Mouse (Mus musculus): ENCODE data around the gene Gapdh. TPM values are rescaled to one million over a fixed set of nuclear protein-coding genes. Genes with fewer than 3 reads are reported as not detected.

The Gapdh gene
- polyA plus RNA-seq (2012; rRNA removed), result 1,160 and 1,333 TPM in 2 replicates

DNA sequence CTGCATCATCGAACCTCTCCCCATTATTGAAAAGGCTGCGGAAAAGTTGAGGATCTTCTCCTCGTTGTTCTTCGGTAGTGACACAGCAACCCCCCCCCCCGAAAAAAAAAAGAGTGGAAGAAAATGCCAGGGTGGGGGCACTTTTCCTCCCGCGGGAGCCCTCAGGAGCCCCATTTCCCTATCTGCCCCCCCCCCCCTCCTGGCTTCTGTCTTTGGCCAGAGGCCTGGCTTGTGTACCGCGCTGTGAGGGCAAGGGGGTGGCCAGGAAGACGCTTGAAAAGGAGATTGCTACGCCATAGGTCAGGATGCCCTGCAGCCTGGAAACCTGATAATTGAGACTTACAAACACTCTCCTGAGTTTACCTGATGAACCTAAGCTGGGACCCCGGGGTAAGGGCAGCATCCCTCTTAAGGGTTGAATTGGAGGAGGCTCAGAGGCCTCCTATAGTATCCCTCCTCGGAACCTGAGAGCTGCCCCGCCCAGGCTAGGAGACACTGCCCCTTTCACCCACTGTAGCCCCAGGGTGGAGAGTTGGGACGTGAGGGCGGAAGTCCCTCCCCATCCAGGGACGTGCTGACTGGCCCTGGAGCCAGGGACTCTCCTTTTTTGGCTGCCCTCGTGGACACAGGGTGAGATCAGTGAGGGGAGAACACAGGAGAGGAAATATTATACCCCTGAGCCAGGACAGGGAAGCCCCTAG is at the start of gene Gapdh:
Gene Gapdh (minus strand): TSS at position 417 of the 701 bp plus-strand sequence.
- no peak for DNase-seq (ENCODE audit: low read depth in 1 of 2, low spot score in 2 of 2)
- TF ChIP-seq CTCF (IDR thresholded peaks at IDR 0.05; ENCODE audit: extremely low read depth, insufficient read depth, insufficient read length, insufficient replicate concordance) (no peak), POLR2A (IDR thresholded peaks at IDR 0.05; ENCODE audit: low read depth, low read length) (no peak)
- peaks cover 10% of the 10 kb centered on the region; the same call in 1 of the 2 replicates for H3K4me1 ChIP-seq (ENCODE audit: control insufficient read depth, insufficient read depth, insufficient read length)
- H3K4me3 ChIP-seq (ENCODE audit: extremely low read depth, insufficient read depth, insufficient read length), result peak within 1 kb of the TSS; percentile 87
- peak within 1 kb of the TSS; percentile 67 for H3K27ac ChIP-seq (ENCODE audit: insufficient read depth, low read length)
- 6% methylated on average over 18 of the region's 18 CpGs for WGBS
- H3K36me3 ChIP-seq (ENCODE audit: control insufficient read depth, insufficient read depth, low read length), result peaks cover 13% of the 10 kb centered on the region
- no peaks in the 10 kb centered on the region for H3K27me3 ChIP-seq (ENCODE audit: control insufficient read depth, insufficient read depth, low read length)

DNA sequence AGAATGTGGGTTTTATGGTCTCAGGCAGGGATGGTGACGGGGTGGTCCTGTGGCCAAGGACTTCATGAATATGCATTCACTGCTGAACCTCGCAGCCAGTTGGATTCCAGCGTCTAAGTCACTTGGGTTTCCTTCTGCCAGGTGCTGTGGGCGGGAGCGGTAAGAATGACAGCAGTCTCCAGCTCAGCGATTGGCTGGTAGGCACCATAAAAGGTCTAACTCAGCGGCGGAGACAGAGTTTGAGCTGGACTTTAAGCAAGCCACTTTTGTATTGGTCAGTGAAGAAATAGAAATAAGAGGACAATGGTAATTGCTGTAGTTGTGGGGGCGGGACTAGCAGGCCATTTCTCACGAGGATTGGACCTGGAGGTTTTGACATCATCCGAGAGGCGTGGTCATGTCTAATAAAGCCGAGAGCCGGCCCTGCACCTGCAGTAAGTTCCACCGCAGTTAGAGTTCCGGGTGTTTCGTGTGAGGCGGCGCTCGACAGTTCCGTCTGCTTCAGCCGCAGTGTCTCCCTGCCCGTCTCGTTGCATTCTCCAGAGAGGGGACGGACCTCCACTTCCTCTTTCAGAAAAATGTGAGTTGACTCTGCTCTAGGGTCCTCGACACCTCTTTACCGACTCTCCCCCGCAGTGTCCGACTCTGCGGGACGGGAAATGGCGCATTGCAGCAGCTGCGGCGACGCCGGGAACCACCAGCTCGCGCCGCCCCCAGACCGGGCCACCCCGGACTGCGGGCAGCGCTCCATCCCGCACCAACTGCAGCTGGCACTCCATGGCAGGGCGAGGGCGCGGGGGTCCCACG is 49.1 kb upstream of the Gapdh start, which contains the start of gene Vamp1:
Gene Vamp1 (plus strand): TSS at position 404 of the 807 bp plus-strand sequence.
- H3K36me3 ChIP-seq (ENCODE audit: control insufficient read depth, insufficient read depth, low read length), result peaks cover 12% of the 10 kb centered on the region
- H3K4me1 ChIP-seq (ENCODE audit: control insufficient read depth, insufficient read depth, insufficient read length), result peaks cover 8% of the 10 kb centered on the region; the same call in 1 of the 2 replicates
- peak; percentile 94 to 98 for DNase-seq (ENCODE audit: low read depth in 1 of 2, low spot score in 2 of 2)
- 1% methylated on average over 48 of the region's 48 CpGs for WGBS
- peak within 1 kb of the TSS; percentile 97 for H3K27ac ChIP-seq (ENCODE audit: insufficient read depth, low read length)
- H3K4me3 ChIP-seq (ENCODE audit: extremely low read depth, insufficient read depth, insufficient read length), result peak within 1 kb of the TSS; percentile 85
- TF ChIP-seq CTCF (IDR thresholded peaks at IDR 0.05; ENCODE audit: extremely low read depth, insufficient read depth, insufficient read length, insufficient replicate concordance) (no peak), POLR2A (IDR thresholded peaks at IDR 0.05; ENCODE audit: low read depth, low read length) (peak; percentile 94)
- H3K27me3 ChIP-seq (ENCODE audit: control insufficient read depth, insufficient read depth, low read length), result no peaks in the 10 kb centered on the region

GRCm38 (mm10) chr6:125213715-125214114 is 47.4 kb upstream of the Gapdh start:
- 86% methylated on average over 6 of the region's 6 CpGs for WGBS
- H3K36me3 ChIP-seq (ENCODE audit: control insufficient read depth, insufficient read depth, low read length), result peaks cover 2% of the 10 kb centered on the region; the same call in 1 of the 2 replicates
- H3K27me3 ChIP-seq (ENCODE audit: control insufficient read depth, insufficient read depth, low read length), result no peaks in the 10 kb centered on the region
- H3K4me3 ChIP-seq (ENCODE audit: extremely low read depth, insufficient read depth, insufficient read length), result no peak overlapping the region
- H3K27ac ChIP-seq (ENCODE audit: insufficient read depth, low read length), result no peak overlapping the region
- H3K4me1 ChIP-seq (ENCODE audit: control insufficient read depth, insufficient read depth, insufficient read length), result peaks cover 4% of the 10 kb centered on the region; the same call in 1 of the 2 replicates
- TF ChIP-seq CTCF (IDR thresholded peaks at IDR 0.05; ENCODE audit: extremely low read depth, insufficient read depth, insufficient read length, insufficient replicate concordance) (no peak), POLR2A (IDR thresholded peaks at IDR 0.05; ENCODE audit: low read depth, low read length) (no peak)
- DNase-seq (ENCODE audit: low read depth in 1 of 2, low spot score in 2 of 2), result no peak

GRCm38 (mm10) chr6:125213129-125213528 is 46.9 kb upstream of the Gapdh start:
- peaks cover 4% of the 10 kb centered on the region; the same call in 1 of the 2 replicates for H3K4me1 ChIP-seq (ENCODE audit: control insufficient read depth, insufficient read depth, insufficient read length)
- peaks cover 2% of the 10 kb centered on the region; the same call in 1 of the 2 replicates for H3K36me3 ChIP-seq (ENCODE audit: control insufficient read depth, insufficient read depth, low read length)
- H3K4me3 ChIP-seq (ENCODE audit: extremely low read depth, insufficient read depth, insufficient read length), result no peak overlapping the region
- TF ChIP-seq CTCF (IDR thresholded peaks at IDR 0.05; ENCODE audit: extremely low read depth, insufficient read depth, insufficient read length, insufficient replicate concordance) (no peak), POLR2A (IDR thresholded peaks at IDR 0.05; ENCODE audit: low read depth, low read length) (no peak)
- DNase-seq (ENCODE audit: low read depth in 1 of 2, low spot score in 2 of 2), result no peak
- WGBS, result 80% methylated on average over 6 of the region's 6 CpGs
- H3K27ac ChIP-seq (ENCODE audit: insufficient read depth, low read length), result no peak overlapping the region
- H3K27me3 ChIP-seq (ENCODE audit: control insufficient read depth, insufficient read depth, low read length), result no peaks in the 10 kb centered on the region

GRCm38 (mm10) chr6:125212621-125213020 is 46.4 kb upstream of the Gapdh start:
- no peak for DNase-seq (ENCODE audit: low read depth in 1 of 2, low spot score in 2 of 2)
- TF ChIP-seq CTCF (IDR thresholded peaks at IDR 0.05; ENCODE audit: extremely low read depth, insufficient read depth, insufficient read length, insufficient replicate concordance) (no peak), POLR2A (IDR thresholded peaks at IDR 0.05; ENCODE audit: low read depth, low read length) (no peak)

GRCm38 (mm10) chr6:125210436-125210835 is 44.2 kb upstream of the Gapdh start:
- DNase-seq (ENCODE audit: low read depth in 1 of 2, low spot score in 2 of 2), result no peak
- H3K4me1 ChIP-seq (ENCODE audit: control insufficient read depth, insufficient read depth, insufficient read length), result no peaks in the 10 kb centered on the region
- TF ChIP-seq POLR2A (IDR thresholded peaks at IDR 0.05; ENCODE audit: low read depth, low read length) (no peak), CTCF (IDR thresholded peaks at IDR 0.05; ENCODE audit: extremely low read depth, insufficient read depth, insufficient read length, insufficient replicate concordance) (no peak)
- H3K27me3 ChIP-seq (ENCODE audit: control insufficient read depth, insufficient read depth, low read length), result no peaks in the 10 kb centered on the region
- H3K4me3 ChIP-seq (ENCODE audit: extremely low read depth, insufficient read depth, insufficient read length), result no peak overlapping the region
- 91% methylated on average over 1 of the region's 1 CpGs for WGBS
- no peak overlapping the region for H3K27ac ChIP-seq (ENCODE audit: insufficient read depth, low read length)
- H3K36me3 ChIP-seq (ENCODE audit: control insufficient read depth, insufficient read depth, low read length), result no peaks in the 10 kb centered on the region

More at GRCm38 (mm10) chr6:125212621-125213020, 46.4 kb upstream of the Gapdh start:
- Histone ChIP-seq H3K4me1 (ENCODE audit: control insufficient read depth, insufficient read depth, insufficient read length) (peaks cover 4% of the 10 kb centered on the region; the same call in 1 of the 2 replicates), H3K27ac (ENCODE audit: insufficient read depth, low read length) (no peak overlapping the region), H3K27me3 (ENCODE audit: control insufficient read depth, insufficient read depth, low read length) (no peaks in the 10 kb centered on the region), H3K4me3 (ENCODE audit: extremely low read depth, insufficient read depth, insufficient read length) (no peak overlapping the region), H3K36me3 (ENCODE audit: control insufficient read depth, insufficient read depth, low read length) (peaks cover under 1% of the 10 kb centered on the region; the same call in 1 of the 2 replicates)
- 50% methylated on average over 2 of the region's 2 CpGs for WGBS

All from spleen, adult 2 months (tissue).